Mouse (Mus musculus) hindbrain, postnatal 0 days (tissue): ENCODE results near the gene Zfp800. TPM values are rescaled to one million over a fixed set of nuclear protein-coding genes. Genes with fewer than 3 reads are reported as not detected.

Source experiments
- ATAC-seq: fragments of 200-750 bp; cut with Nextera tagmentation; 2 replicates; pipeline ENCODE4 v1.8.0; 2017; ENCODE audit warnings: mild to moderate bottlenecking, moderate TSS enrichment, moderate library complexity
- DNase-seq: peaks from one replicate; pipeline ENCODE4 v3.0.0-alpha.2; 2015; ENCODE audit warnings: low spot score
- H3K27ac ChIP-seq: fragments of 300-500 bp; sonication (generic); 2 replicates; pipeline ENCODE4 v1.5.1; 2014; ENCODE audit warnings: mild to moderate bottlenecking
- H3K27me3 ChIP-seq: fragments of 300-500 bp; sonication (generic); 2 replicates; pipeline ENCODE4 v1.6.1; 2014; ENCODE audit warnings: low read length, mixed read lengths; ENCODE audit not compliant: insufficient read depth
- H3K36me3 ChIP-seq: fragments of 300-500 bp; sonication (generic); 2 replicates; pipeline ENCODE4 v1.6.1; 2014; ENCODE audit warnings: low read length, mixed read lengths; ENCODE audit not compliant: insufficient read depth
- H3K4me1 ChIP-seq: fragments of 300-500 bp; sonication (generic); 2 replicates; pipeline ENCODE4 v1.6.1; 2014; ENCODE audit warnings: antibody characterized with exemption, low read length, mixed read lengths; ENCODE audit not compliant: insufficient read depth
- H3K4me2 ChIP-seq: fragments of 300-500 bp; sonication (generic); 2 replicates; pipeline ENCODE4 v1.6.1; 2014; ENCODE audit warnings: low read depth, mild to moderate bottlenecking, low read length, moderate library complexity, mixed read lengths
- H3K4me3 ChIP-seq: fragments of 300-500 bp; sonication (generic); 2 replicates; pipeline ENCODE4 v1.5.1; 2014; ENCODE audit warnings: low read length
- H3K9ac ChIP-seq: fragments of 300-500 bp; sonication (generic); replicated peaks from 2 replicates; pipeline ENCODE4 v1.6.1; 2014; ENCODE audit warnings: mild to moderate bottlenecking, low read length, moderate library complexity, mixed read lengths
- H3K9me3 ChIP-seq: fragments of 300-500 bp; sonication (generic); 2 replicates; pipeline ENCODE4 v1.6.1; 2016; ENCODE audit warnings: low read length, mixed read lengths
- CTCF ChIP-seq: IDR thresholded peaks from 2 replicates; pipeline ENCODE4 v1.5.1; 2016; ENCODE audit warnings: antibody characterized with exemption, control low read depth, low read depth
- WGBS: fragments of 180-500 bp; shearing (Covaris S2); extraction: QIAGEN DNeasy Blood & Tissue Kit; methylation state at CpG from one replicate; pipeline ENCODE4 v1.1.7; 2014; 5-methylcytosine and 5-hydroxymethylcytosine counted together
- polyA plus RNA-seq: library from polyadenylated mRNA; unstranded; fragments of >200 nt; fragmentation: Nextera tagmentation; extraction: Ambion mirVana; gene quantifications from 2 replicates; pipeline ENCODE4 v1.2.1, GENCODE M21; 2015
- total RNA-seq: library from RNA; depleted of rRNA; stranded (reverse); fragments of >200 nt; gene quantifications from 2 replicates; pipeline ENCODE4 v1.2.3, GENCODE M21; 2014

Zfp800 gene
- total and polyA plus RNA-seq, 2 experiments from 2014 or later: 14.5 to 21.8 TPM

- Histone ChIP-seq H3K4me2 (peak overlapping the region; percentile 72; the same call in 1 of the 2 replicates), H3K4me1 (peaks cover 25% of the 10 kb centered on the region), H3K27me3 (no peaks in the 10 kb centered on the region), H3K4me3 (no peak overlapping the region), H3K9ac (0 out of 2 replicates have a peak overlapping the region, but pooled peaks have one; percentile 98), H3K27ac (no peak overlapping the region), H3K36me3 (peaks cover 13% of the 10 kb centered on the region), H3K9me3 (no peaks in the 10 kb centered on the region)
- no peak for DNase-seq
- no peak for ATAC-seq
- 82% methylated on average over 6 of the region's 6 CpGs for WGBS
- no peak for TF ChIP-seq CTCF
Observed at GRCm38 (mm10) chr6:28425019-28425418, 27.2 kb upstream of the Zfp800 start.

GRCm38 (mm10) chr6:28423767-28424695 is 26.2 kb upstream of the Zfp800 start:
- H3K4me3 ChIP-seq: peak overlapping the region; percentile 98
- peak overlapping the region; percentile 98 for H3K9ac ChIP-seq
- DNase-seq (peak; percentile 57), ATAC-seq (peak; percentile 57)
- TF ChIP-seq CTCF: peak; percentile 49
- H3K4me2 ChIP-seq: peak overlapping the region; percentile 72
- H3K36me3 ChIP-seq: peaks cover 13% of the 10 kb centered on the region
- H3K27ac ChIP-seq: peak overlapping the region; percentile 85
- WGBS: 13% methylated on average over 40 of the region's 46 CpGs
- no peaks in the 10 kb centered on the region for H3K27me3 ChIP-seq
- H3K4me1 ChIP-seq: peaks cover 30% of the 10 kb centered on the region
- no peaks in the 10 kb centered on the region for H3K9me3 ChIP-seq

GRCm38 (mm10) chr6:28423313-28423712 is 25.5 kb upstream of the Zfp800 start, which contains the start of gene Arf5:
Gene Arf5 (plus strand): TSS chr6:28423560.
- Histone ChIP-seq H3K9me3 (no peaks in the 10 kb centered on the region), H3K27ac (peak within 1 kb of the TSS; percentile 85), H3K27me3 (no peaks in the 10 kb centered on the region), H3K36me3 (peaks cover 20% of the 10 kb centered on the region), H3K4me3 (peak within 1 kb of the TSS; percentile 98), H3K4me2 (peak within 1 kb of the TSS; percentile 72), H3K9ac (peak within 1 kb of the TSS; percentile 98), H3K4me1 (peaks cover 30% of the 10 kb centered on the region)
- peak; percentile 78 for ATAC-seq
- WGBS: under 1% methylated on average over 23 of the region's 42 CpGs
- no peak for TF ChIP-seq CTCF
- peak; percentile 95 for DNase-seq

- Histone ChIP-seq H3K27me3 (no peaks in the 10 kb centered on the region), H3K9me3 (no peaks in the 10 kb centered on the region), H3K27ac (peak overlapping the region; percentile 85; the same call in 1 of the 2 replicates), H3K9ac (peak overlapping the region; percentile 98; the same call in 1 of the 2 replicates), H3K4me1 (peaks cover 30% of the 10 kb centered on the region), H3K4me2 (peak overlapping the region; percentile 72), H3K36me3 (peaks cover 22% of the 10 kb centered on the region), H3K4me3 (peak overlapping the region; percentile 98)
- ATAC-seq (no peak), DNase-seq (no peak)
- WGBS: 72% methylated on average over 15 of the region's 15 CpGs
- TF ChIP-seq CTCF: no peak
Observed at GRCm38 (mm10) chr6:28422651-28423290, 25.0 kb upstream of the Zfp800 start.

GRCm38 (mm10) chr6:28421469-28422000 is 23.7 kb upstream of the Zfp800 start:
- under 1% methylated on average over 26 of the region's 27 CpGs for WGBS

GRCm38 (mm10) chr6:28420865-28421264 is 23.1 kb upstream of the Zfp800 start:
- DNase-seq (no peak), ATAC-seq (no peak)
- Histone ChIP-seq H3K9ac (peak overlapping the region; percentile 76), H3K4me1 (peaks cover 30% of the 10 kb centered on the region), H3K4me2 (peak overlapping the region; percentile 96), H3K4me3 (peak overlapping the region; percentile 66), H3K27me3 (no peaks in the 10 kb centered on the region), H3K27ac (no peak overlapping the region; the same call in 1 of the 2 replicates), H3K36me3 (peaks cover 15% of the 10 kb centered on the region), H3K9me3 (no peaks in the 10 kb centered on the region)
- no peak for TF ChIP-seq CTCF
- 25% methylated on average over 13 of the region's 13 CpGs for WGBS

More at GRCm38 (mm10) chr6:28421469-28422000, 23.7 kb upstream of the Zfp800 start:
- H3K4me3 ChIP-seq: peak overlapping the region; percentile 66
- peak overlapping the region; percentile 96 for H3K4me2 ChIP-seq
- H3K36me3 ChIP-seq: peaks cover 17% of the 10 kb centered on the region
- DNase-seq (peak; percentile 96), ATAC-seq (peak; percentile 91)
- peak overlapping the region; percentile 54; the same call in 1 of the 2 replicates for H3K27ac ChIP-seq
- no peaks in the 10 kb centered on the region for H3K9me3 ChIP-seq
- TF ChIP-seq CTCF: peak; percentile 81
- H3K9ac ChIP-seq: peak overlapping the region; percentile 76
- H3K27me3 ChIP-seq: no peaks in the 10 kb centered on the region
- H3K4me1 ChIP-seq: peaks cover 30% of the 10 kb centered on the region
